Mouse (Mus musculus) layer of hippocampus, postnatal 14 days (tissue): ENCODE measurements at regions not wholly inside any gene's neighbourhood (a gene's known extent, or its start where the extent isn't known, plus 50 kb on each side); places are given as distances from the start of the nearest gene placed in this dataset.

Source experiments
- DNase-seq, 2 experiments: peaks; one replicate each; pipeline ENCODE4 v3.0.0; 2021 to 2022; ENCODE audit warnings: low spot score in 2 of 2, mixed read lengths in 1 of 2

- no peak for DNase-seq
Observed at GRCm38 (mm10) chr16:74743512-74743911, 331.9 kb upstream of the Robo2 start.

- peak in 1 of 2 experiments; percentile 4 for DNase-seq
Observed at GRCm38 (mm10) chr16:74739194-74740135, 327.8 kb upstream of the Robo2 start.

GRCm38 (mm10) chr16:74732940-74733776, 321.5 kb upstream of the Robo2 start:
- DNase-seq, result no peak

- no peak for DNase-seq
Observed at GRCm38 (mm10) chr16:74730169-74730794, 318.7 kb upstream of the Robo2 start.

- no peak for DNase-seq
Observed at GRCm38 (mm10) chr16:74723217-74723616, 311.6 kb upstream of the Robo2 start.

GRCm38 (mm10) chr16:74718154-74718553, 306.5 kb upstream of the Robo2 start:
- no peak for DNase-seq

- DNase-seq, result no peak
Observed at GRCm38 (mm10) chr16:74717622-74718021, 306.0 kb upstream of the Robo2 start.

- no peak for DNase-seq
Observed at GRCm38 (mm10) chr16:74714950-74715349, 303.3 kb upstream of the Robo2 start.

GRCm38 (mm10) chr16:74712515-74712914, 300.9 kb upstream of the Robo2 start:
- DNase-seq, result peak; percentile 6 to 12

- no peak for DNase-seq
Observed at GRCm38 (mm10) chr16:74702067-74702466, 290.4 kb upstream of the Robo2 start.

GRCm38 (mm10) chr16:74683371-74683770, 271.7 kb upstream of the Robo2 start:
- DNase-seq, result peak in 1 of 2 experiments; percentile 36

GRCm38 (mm10) chr16:74675586-74675985, 264.0 kb upstream of the Robo2 start:
- DNase-seq, result no peak

GRCm38 (mm10) chr16:74671466-74671865, 259.8 kb upstream of the Robo2 start:
- DNase-seq, result no peak

GRCm38 (mm10) chr16:74664337-74664736, 252.7 kb upstream of the Robo2 start:
- DNase-seq, result no peak

GRCm38 (mm10) chr16:74651244-74651643, 239.6 kb upstream of the Robo2 start:
- DNase-seq, result no peak

- DNase-seq, result no peak
Observed at GRCm38 (mm10) chr16:74649207-74649606, 237.6 kb upstream of the Robo2 start.

- no peak for DNase-seq
Observed at GRCm38 (mm10) chr16:74648384-74648783, 236.8 kb upstream of the Robo2 start.

GRCm38 (mm10) chr16:74644750-74645366, 233.2 kb upstream of the Robo2 start:
- no peak for DNase-seq

GRCm38 (mm10) chr16:74639805-74640204, 228.2 kb upstream of the Robo2 start:
- DNase-seq, result no peak

- no peak for DNase-seq
Observed at GRCm38 (mm10) chr16:74637638-74638037, 226.0 kb upstream of the Robo2 start.

GRCm38 (mm10) chr16:74625783-74626182, 214.2 kb upstream of the Robo2 start:
- DNase-seq, result no peak
